Mouse (Mus musculus): ENCODE data around the gene Tgoln1.

The Tgoln1 gene

GRCm38 (mm10) chr6:72630961-72631360, 14.2 kb upstream of the Tgoln1 start:
- in situ Hi-C loops (cut with MboI, MseI) = no loop called here

- in situ Hi-C loops (cut with MboI, MseI) = no loop called here
These were observed 13.6 kb upstream of the Tgoln1 start for GRCm38 (mm10) chr6:72630370-72630769.

DNA sequence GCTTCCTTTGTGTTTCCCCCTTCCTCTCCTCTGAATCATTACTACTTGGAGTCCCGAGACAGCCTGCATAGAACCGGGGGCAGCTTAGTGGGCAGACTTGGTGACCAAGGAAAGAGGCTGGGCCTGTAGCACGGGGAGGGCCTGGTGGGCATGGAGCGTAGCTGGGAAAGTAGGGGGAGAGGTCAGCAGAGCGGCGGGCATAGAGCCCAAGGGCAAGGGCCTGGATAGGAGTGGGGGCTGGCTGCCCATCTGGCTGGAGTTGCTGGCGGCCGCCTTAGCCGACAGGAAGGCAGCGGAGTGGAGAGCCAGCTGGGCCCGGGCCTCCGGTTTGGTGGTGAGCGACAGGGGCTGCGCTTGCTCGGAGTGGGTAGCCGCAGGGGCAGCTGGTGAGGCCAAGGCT, 10.5 kb upstream of the Tgoln1 start:
- in situ Hi-C loops (cut with MboI, MseI) = no loop called here

- in situ Hi-C loops (cut with MboI, MseI) = no loop called here
These were observed 9.6 kb upstream of the Tgoln1 start for GRCm38 (mm10) chr6:72626391-72626790.

DNA sequence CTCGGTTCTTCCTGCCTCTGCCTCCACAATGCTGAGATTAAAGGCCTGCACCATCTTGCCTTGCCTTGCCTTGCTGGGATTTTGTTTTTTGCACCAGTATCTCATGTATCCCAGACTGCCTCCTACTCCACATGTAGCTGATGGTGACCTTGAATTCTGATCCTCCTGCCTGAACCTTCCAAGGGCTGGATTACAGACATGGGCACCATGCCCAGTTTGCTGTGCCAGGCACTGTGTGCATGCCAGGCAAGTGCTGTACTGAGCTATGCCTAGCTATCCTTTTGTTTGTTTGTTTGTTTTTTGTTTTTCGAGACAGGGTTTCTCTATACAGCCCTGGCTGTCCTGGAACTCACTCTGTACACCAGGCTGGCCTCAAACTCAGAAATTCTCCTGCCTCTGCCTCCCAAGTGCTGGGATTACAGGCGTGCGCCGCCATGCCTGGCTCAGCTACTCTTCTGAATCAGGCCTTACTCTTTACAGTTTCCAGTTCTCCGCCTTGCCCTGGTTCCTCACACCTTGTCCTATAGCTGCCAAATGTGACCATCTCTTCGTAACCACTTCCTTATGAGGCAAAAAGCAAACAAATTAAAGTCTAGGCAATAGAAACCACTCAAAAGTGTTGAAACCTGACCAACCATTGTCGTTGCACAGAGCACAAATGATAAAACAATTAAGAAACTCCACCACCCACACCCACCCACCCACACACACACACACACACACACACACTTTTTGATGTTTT, 7.0 kb upstream of the Tgoln1 start:
- in situ Hi-C loops (cut with MboI, MseI) = no loop called here

GRCm38 (mm10) chr6:72622917-72623316, 6.1 kb upstream of the Tgoln1 start:
- in situ Hi-C loops (cut with MboI, MseI) = no loop called here

- in situ Hi-C loops (cut with MboI, MseI) = no loop called here
These were observed 4.1 kb upstream of the Tgoln1 start for GRCm38 (mm10) chr6:72620920-72621319.

GRCm38 (mm10) chr6:72619734-72620532, 3.1 kb upstream of the Tgoln1 start:
- in situ Hi-C loops (cut with MboI, MseI) = no loop called here

GRCm38 (mm10) chr6:72615561-72616375, 1.0 kb downstream of the Tgoln1 start:
- in situ Hi-C loops (cut with MboI, MseI) = no loop called here

- in situ Hi-C loops (cut with MboI, MseI) = no loop called here
These were observed 1.6 kb downstream of the Tgoln1 start for GRCm38 (mm10) chr6:72615151-72615550.

DNA sequence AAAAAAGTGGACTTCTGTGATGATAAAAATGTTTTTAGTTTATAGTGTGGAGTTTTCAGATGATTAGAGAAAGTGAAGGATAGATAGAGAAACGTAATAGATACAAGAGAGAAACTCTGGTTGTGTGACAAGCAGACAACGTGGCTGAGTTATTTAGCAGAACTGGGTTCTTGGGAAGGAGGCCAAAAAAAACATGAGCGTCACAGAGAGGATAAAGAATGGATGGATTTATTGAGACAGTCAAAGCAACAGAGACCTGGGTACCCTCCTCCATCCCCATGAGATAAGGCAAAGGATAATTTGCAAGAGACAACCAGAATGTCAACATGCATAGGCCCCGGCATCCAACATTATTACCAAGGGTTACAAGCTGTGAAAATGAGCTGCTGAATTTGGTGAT, 6.5 kb downstream of the Tgoln1 start:
- in situ Hi-C loops (cut with MboI, MseI) = no loop called here

DNA sequence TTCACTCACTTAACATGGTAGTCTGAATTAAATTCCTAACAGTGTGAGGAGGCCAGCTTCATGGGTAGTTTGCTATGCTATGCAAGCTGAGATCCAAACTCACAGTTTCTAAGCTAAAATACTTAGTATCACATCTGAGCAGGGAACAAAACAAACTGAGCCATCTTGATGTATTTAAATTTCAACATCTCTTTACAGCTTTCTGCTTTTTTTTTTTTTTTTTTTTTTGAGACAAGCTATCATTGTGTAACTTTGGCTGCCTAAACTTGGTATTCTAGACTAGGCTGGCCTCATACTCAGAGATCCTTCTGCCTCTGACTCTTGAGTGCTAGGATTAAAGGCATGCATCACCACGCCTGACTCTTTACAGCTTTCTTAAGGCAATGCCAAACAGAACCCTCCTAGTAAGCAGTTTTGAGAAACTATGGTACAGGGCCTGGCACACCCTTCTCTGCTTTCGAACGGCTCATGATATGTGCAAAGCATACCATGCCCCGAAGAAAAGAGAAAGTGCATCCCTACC, 8.1 kb downstream of the Tgoln1 start:
- in situ Hi-C loops (cut with MboI, MseI) = no loop called here

- in situ Hi-C loops (cut with MboI, MseI) = no loop called here
These were observed 9.1 kb downstream of the Tgoln1 start for GRCm38 (mm10) chr6:72607676-72608075.

DNA sequence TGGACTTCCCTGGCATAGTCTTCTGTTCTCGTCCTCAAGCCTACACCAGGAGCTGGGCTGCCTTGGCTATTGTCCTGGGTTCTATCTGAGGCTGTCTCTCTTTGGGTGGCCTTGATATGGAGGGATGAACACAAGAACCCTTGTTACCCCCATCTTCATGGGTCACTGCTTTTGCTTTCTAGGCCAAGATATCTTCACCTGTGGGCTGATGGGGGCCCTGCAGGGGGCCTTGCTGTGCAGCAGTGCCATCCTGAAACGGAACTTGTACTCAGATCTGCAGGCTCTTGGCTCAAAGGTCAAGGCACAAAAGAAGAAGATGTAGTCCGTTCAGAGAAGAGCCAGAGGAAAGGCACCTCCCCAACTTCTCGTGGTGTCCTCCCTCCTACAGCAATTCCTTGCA, 9.7 kb downstream of the Tgoln1 start:
- in situ Hi-C loops (cut with MboI, MseI) = no loop called here

DNA sequence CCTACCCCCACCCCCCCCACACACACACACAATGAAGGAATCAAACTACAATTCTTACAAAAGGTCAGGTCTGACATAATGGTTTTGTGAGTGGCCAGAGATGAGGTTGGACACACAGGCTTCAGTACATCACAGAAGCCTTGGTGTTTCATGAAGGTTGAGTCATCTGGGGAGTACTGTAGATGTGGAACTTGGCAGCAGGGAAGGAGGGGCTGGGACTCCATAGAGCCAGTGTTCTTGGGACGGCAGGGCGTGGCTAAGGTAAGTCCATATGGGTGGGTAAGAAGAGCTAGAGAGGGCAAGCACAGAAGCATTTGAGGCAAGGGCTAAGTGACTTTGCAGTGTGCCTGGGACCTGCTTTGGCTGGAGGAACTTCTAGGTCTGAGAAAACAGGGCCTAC, 12.7 kb downstream of the Tgoln1 start:
- in situ Hi-C loops (cut with MboI, MseI) = no loop called here

DNA sequence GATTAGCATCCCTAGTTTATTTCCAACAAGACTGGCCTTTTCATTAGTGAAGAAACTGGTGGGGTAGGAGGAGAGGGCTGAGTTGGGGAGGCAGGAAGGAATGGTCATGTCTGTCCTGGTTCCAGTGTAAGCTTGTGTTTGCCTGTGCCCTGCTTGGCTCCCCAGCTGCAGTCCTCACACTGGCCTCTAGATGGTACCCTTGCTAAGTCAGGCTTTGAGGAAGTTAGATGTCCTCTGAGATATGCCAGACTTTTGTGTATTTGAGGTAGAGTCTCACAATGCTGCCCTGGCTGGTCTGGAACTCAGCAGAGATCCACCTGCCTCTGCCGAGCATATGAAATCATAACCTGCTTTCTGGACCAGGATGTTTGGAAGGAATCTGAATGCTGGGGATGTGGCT, 15.1 kb downstream of the Tgoln1 start:
- in situ Hi-C loops (cut with MboI, MseI) = no loop called here

DNA sequence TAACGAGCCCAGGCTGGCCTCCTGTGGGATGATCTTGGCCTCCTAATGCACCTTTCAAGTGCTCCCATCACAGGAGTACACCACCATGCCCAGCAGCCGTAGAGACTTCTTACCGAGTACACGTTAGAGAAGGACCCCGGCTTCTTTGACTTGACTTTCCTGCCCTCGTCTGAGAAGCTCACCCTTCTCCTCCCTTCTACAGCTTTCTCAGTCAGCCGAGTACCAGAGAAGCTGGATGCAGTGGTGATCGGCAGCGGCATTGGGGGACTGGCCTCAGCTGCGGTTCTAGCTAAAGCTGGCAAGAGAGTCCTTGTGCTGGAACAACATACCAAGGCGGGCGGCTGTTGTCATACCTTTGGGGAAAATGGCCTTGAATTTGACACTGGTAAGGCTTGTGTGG, 16.0 kb downstream of the Tgoln1 start:
- in situ Hi-C loops (cut with MboI, MseI) = no loop called here

DNA sequence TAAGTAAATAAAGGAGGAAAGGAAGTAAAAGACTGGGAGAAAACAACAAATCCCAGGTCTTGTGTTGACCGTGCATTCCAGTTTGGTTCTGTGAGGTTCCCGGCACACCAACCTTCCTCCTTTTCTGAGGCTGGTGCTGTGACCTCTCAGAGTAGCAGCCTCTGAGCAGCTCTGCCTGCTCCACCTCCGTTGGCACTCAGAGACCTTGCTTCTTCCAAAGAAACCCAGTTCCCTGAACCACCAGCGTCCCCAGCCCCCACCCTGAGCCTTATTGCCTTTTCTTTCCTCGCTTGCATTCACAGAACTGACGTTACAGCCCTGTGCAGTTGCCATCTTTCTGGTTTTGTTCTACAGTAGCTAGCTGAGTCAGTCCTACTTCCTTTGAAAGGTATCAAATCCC, 16.6 kb downstream of the Tgoln1 start:
- in situ Hi-C loops (cut with MboI, MseI) = no loop called here

DNA sequence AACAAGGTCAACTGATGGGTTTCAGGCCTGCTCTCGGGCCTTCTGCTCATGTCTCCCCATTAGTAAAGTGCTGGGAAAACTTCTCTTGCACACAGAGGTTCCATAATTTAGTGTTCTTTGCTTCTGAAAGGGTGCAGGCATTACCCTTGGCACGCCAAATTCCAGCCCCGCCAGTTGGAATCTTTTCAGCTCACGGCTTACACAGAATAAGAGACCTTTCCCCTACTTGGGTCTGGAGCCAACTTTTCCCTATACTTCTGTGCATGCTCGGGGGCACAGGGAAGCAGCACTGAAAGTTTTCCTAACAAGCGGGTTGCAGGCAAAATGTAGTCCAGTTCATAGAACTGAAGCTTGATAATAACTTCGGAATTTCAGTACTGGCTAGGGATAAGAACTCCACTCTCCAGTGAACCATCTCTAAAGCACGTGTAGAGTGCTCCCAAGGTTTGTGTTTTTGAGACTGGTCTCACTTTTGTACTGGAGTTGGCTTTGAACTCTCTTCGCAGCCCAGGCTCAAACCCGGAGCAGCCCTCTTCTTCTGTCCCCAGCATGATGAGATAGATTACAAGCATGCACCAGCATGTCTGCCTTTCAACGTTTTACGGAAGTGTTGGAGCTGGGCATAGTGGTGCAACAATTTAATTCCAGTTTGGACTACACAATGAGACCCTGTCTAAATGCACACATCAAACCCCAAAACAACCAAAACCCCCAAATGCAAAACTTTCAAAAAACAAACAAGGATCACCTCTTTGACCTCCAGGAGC, 17.8 kb downstream of the Tgoln1 start:
- in situ Hi-C loops (cut with MboI, MseI) = no loop called here

DNA sequence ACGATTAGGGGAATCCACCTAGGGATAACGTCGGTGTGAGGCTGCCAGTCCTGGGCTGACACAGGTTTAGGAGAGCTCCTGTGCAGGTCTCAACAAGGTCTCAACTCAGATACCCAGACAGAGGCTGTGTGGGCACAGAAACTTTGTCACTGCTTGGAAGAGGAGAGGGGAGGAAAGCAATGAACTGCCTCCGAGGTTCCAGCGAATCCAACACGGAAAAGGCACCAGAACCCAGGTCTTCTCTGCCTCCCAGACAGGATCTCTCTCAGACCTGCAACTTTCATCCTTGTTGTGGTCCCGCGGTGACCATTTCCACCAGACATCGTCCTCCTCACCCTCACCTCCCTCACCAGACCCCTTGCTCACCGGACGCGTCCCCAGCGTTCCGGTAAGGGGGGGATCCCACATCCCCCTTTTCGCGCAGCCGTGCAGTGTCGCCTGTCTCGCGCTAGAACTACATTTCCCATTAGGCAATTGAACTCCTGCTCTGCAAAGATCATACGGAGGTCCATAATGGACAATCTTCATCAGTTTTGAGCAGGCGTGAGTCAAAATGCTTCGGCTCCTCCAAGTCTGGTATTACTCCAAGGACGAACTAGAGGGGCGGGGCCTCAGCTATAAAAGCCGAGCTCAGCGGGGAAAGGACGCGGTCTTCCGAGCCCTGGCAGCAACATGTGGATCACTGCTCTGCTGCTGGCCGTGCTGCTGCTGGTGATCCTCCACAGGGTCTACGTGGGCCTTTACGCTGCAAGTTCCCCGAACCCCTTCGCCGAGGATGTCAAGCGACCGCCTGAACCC, 18.6 kb downstream of the Tgoln1 start, which contains the start of the genes Elmod3 and Retsat:
TSS of gene Elmod3 (minus strand) at position 458 of the 798 bp plus-strand sequence.
TSS of gene Retsat (plus strand) at position 520 of the 798 bp plus-strand sequence.
- in situ Hi-C loops (cut with MboI, MseI) = no loop called here
